Mouse (Mus musculus) limb, embryonic 14.5 days (tissue): ENCODE results near the gene Acsl6. TPM values are rescaled to one million over a fixed set of nuclear protein-coding genes. Genes with fewer than 3 reads are reported as not detected.

Experiments used
- ATAC-seq: fragments of 200-750 bp; cut with Nextera tagmentation; 2 replicates; pipeline ENCODE4 v1.8.0; 2017; ENCODE audit warnings: low read depth, moderate number of reproducible peaks, moderate TSS enrichment; ENCODE audit not compliant: low FRiP score
- DNase-seq: peaks from one replicate; pipeline ENCODE4 v3.0.0-alpha.2; 2015; ENCODE audit warnings: low spot score
- H3K27ac ChIP-seq: fragments of 300-500 bp; sonication (generic); replicated peaks from 2 replicates; pipeline ENCODE4 v1.5.1; 2014; ENCODE audit warnings: low read depth, mild to moderate bottlenecking, low read length, moderate library complexity, mixed read lengths
- H3K27me3 ChIP-seq: fragments of 300-500 bp; sonication (generic); 2 replicates; pipeline ENCODE4 v1.6.1; 2014; ENCODE audit warnings: low read length, mixed read lengths; ENCODE audit not compliant: control insufficient read depth, insufficient read depth
- H3K36me3 ChIP-seq: fragments of 300-500 bp; sonication (generic); 2 replicates; pipeline ENCODE4 v1.6.1; 2014; ENCODE audit warnings: mild to moderate bottlenecking, low read length, moderate library complexity, mixed read lengths; ENCODE audit not compliant: control insufficient read depth, insufficient read depth
- H3K4me1 ChIP-seq: fragments of 300-500 bp; sonication (generic); 2 replicates; pipeline ENCODE4 v1.6.1; 2014; ENCODE audit warnings: antibody characterized with exemption, low read length, mixed read lengths; ENCODE audit not compliant: control insufficient read depth, insufficient read depth
- H3K4me2 ChIP-seq: fragments of 300-500 bp; sonication (generic); replicated peaks from 2 replicates; pipeline ENCODE4 v1.6.1; 2014; ENCODE audit warnings: low read depth, mild to moderate bottlenecking, low read length, moderate library complexity; ENCODE audit not compliant: severe bottlenecking
- H3K4me3 ChIP-seq: fragments of 300-500 bp; sonication (generic); replicated peaks from 2 replicates; pipeline ENCODE4 v1.5.1; 2014; ENCODE audit warnings: low read length
- H3K9ac ChIP-seq: fragments of 300-500 bp; sonication (generic); 2 replicates; pipeline ENCODE4 v1.6.1; 2014; ENCODE audit warnings: mild to moderate bottlenecking, low read depth, low read length, moderate library complexity; ENCODE audit not compliant: severe bottlenecking
- H3K9me3 ChIP-seq: fragments of 300-500 bp; sonication (generic); 2 replicates; pipeline ENCODE4 v1.6.1; 2016; ENCODE audit warnings: low read length; ENCODE audit not compliant: control insufficient read depth
- POLR2A ChIP-seq: fragments of 200-500 bp; IDR thresholded peaks from 2 replicates; pipeline ENCODE4 v1.8.0; 2012; ENCODE audit warnings: inconsistent platforms, mild to moderate bottlenecking, moderate library complexity, borderline replicate concordance; ENCODE audit not compliant: insufficient read depth, insufficient read length; ENCODE audit errors: extremely low read depth
- WGBS: fragments of 180-500 bp; shearing (Covaris S2); extraction: QIAGEN DNeasy Blood & Tissue Kit; methylation state at CpG from one replicate; pipeline ENCODE4 v1.1.7; 2014; 5-methylcytosine and 5-hydroxymethylcytosine counted together
- polyA plus RNA-seq, 2 experiments: library from polyadenylated mRNA; depleted of rRNA in 1 of 2; stranded (reverse) in 1 of 2; unstranded in 1 of 2; fragments of >200 nt; fragmentation: Nextera tagmentation in 1 of 2; extraction: Ambion mirVana in 1 of 2; gene quantifications; 2 replicates each; pipeline versions ENCODE4 v1.2.1 to v1.2.3; 2012 to 2014

Acsl6 gene
- polyA plus RNA-seq (2012; rRNA removed) (0.91 and 1.2 TPM in 2 replicates), polyA plus RNA-seq (2014; fragmentation: Nextera tagmentation; extraction: Ambion mirVana) (0.47 and 0.72 TPM in 2 replicates)

DNA sequence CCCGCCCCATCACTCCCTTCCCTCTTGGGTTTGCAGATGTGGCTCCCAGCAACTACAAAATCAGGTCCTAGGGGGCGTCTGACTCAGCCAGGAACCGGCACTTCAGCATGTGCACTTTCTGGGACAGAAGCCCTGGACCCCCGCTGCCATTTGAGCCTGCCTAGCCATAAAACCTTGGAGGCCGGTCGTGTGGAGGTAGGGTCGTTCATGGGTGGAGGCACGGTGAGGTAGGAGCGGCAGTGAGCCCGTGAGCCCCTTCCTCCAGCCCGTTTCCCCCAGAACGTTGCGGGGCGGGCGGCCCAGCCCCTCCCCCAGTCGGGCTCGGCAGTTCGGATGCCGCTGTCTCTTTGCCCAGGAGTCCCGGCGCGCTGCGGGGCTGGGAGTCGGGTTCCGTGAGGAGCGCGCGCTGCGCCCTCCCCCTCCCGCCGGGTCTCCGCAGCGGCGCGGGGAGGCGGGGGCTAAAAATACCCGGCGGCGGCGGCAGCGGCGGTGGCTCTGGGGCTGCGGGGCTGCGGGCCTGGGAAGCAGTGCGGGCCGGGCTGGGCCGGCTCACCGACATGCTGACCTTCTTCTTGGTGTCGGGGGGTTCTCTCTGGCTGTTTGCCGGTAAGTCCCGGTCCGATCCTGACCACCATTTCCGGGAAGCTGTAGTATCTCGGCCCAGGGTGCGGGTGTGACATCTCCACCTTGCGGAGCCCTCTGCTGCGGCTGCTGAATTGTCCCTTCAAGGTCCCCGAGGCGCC lies at the start of gene Acsl6:
Gene Acsl6, plus strand, starts transcription at position 71 of the 743 bp plus-strand sequence.
- peak within 1 kb of the TSS; percentile 92 for H3K4me2 ChIP-seq
- TF ChIP-seq POLR2A, result no peak
- WGBS, result 2% methylated on average over 31 of the region's 59 CpGs
- no peaks in the 10 kb centered on the region for H3K36me3 ChIP-seq
- no peaks in the 10 kb centered on the region for H3K4me1 ChIP-seq
- H3K9ac ChIP-seq, result peak within 1 kb of the TSS; percentile 26
- peak within 1 kb of the TSS; percentile 43 for H3K4me3 ChIP-seq
- no peak for ATAC-seq
- H3K9me3 ChIP-seq, result no peaks in the 10 kb centered on the region
- H3K27ac ChIP-seq, result no peak within 1 kb of the TSS
- H3K27me3 ChIP-seq, result peaks cover 8% of the 10 kb centered on the region
- DNase-seq, result no peak

DNA sequence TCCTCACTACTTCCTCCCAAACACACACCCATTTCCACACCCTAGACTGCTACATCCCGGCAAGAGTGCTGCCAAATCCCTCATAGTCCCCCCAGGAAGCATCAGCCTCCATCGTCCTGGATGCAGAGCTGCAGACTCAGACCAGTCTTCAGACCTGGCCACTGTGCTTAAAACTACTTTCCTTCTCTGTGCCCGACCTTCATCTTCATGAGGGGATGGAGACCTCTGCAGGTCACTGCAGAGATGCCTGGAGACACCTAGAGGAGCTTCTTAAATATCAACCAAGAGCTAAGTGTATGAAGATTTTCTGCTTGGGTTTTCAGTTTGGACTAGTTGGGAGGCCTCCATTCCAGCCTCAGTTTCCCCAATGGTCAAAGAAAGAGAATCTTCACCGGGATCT lies 49.5 kb upstream of the Acsl6 start:
- no peaks in the 10 kb centered on the region for H3K27me3 ChIP-seq
- no peak overlapping the region for H3K4me2 ChIP-seq
- H3K27ac ChIP-seq, result no peak overlapping the region
- H3K9ac ChIP-seq, result no peak overlapping the region
- ATAC-seq (no peak), DNase-seq (no peak)
- WGBS, result 41% methylated on average over 4 of the region's 4 CpGs
- no peaks in the 10 kb centered on the region for H3K4me1 ChIP-seq
- H3K36me3 ChIP-seq, result no peaks in the 10 kb centered on the region
- TF ChIP-seq POLR2A, result no peak
- no peak overlapping the region for H3K4me3 ChIP-seq
- no peaks in the 10 kb centered on the region for H3K9me3 ChIP-seq

DNA sequence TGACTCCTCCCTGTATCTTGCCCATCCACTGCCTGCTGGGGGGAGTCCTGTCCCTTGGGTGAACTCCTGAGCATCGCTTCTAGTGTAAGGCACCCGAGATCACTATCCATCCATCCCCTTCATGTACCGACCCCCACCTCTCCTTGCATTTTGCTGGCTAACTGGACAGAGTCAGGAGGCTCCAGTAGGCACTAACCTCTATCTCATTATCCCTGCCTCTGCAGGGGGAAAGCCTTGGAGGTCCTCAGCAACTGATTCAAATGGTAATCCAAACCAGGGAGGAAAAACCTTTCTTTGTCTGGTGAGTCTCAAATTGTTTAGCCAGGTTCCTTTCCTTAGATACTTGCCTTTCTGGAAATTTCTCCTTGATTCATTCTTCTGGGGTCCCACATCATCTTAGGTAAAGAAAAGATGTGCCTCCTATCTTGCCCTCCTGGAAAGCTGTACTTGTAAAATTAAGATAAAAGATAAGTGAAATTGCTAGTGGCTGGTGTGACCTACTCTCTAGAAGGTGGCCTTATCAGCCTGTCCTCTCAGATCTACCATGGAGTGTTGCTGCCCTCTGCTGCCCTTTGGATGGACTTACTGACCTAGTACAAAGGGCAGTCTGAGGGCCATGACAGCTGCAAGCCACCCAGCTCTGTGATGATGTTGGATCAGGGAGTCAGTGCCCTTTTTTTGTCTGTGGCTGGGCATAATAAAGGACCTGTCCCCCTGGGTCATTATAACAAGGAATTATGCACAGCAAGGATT lies 46.8 kb upstream of the Acsl6 start:
- Histone ChIP-seq H3K9me3 (no peaks in the 10 kb centered on the region), H3K36me3 (no peaks in the 10 kb centered on the region), H3K27ac (no peak overlapping the region), H3K27me3 (no peaks in the 10 kb centered on the region), H3K9ac (no peak overlapping the region), H3K4me2 (no peak overlapping the region), H3K4me3 (no peak overlapping the region), H3K4me1 (no peaks in the 10 kb centered on the region)
- ATAC-seq, result peak; percentile 60; the same call in 1 of the 2 replicates
- DNase-seq, result peak; percentile 61
- no peak for TF ChIP-seq POLR2A
- WGBS, result 58% methylated on average over 3 of the region's 3 CpGs

DNA sequence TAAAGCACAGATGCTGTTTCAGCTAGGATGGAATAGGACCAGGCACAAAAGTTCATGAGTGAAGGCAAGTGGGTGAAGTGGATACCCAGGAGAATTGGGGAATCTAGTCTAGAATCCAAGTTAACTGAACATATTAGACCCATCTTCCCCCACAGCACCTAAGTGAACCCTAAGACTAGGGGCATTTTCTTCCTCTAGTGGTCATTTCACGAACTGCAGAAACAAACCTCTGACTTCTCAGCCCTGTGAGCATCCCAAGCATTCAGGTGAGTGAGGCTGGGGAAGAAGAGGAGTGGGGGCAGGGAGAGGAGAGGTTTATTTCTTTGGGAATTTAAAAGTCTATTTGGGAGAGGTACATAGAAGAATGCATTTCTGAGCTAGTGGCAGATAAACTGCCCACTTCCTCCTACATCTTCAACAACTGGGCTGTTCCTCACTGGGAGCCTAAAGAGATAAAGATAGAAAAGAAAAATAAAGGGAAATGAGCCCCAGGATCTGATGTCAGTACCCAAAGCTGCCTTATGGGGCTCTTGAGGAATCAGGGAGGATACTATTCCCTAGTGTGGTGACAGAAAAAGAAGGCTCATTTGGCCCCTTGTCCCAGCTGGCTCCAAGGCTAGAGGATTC lies 40.1 kb upstream of the Acsl6 start:
- Histone ChIP-seq H3K4me3 (no peak overlapping the region), H3K4me2 (no peak overlapping the region), H3K4me1 (no peaks in the 10 kb centered on the region), H3K27me3 (no peaks in the 10 kb centered on the region), H3K9me3 (no peaks in the 10 kb centered on the region), H3K27ac (no peak overlapping the region), H3K36me3 (no peaks in the 10 kb centered on the region), H3K9ac (no peak overlapping the region)
- DNase-seq (no peak), ATAC-seq (no peak)
- no peak for TF ChIP-seq POLR2A
- WGBS, result 7% methylated on average over 1 of the region's 1 CpGs

DNA sequence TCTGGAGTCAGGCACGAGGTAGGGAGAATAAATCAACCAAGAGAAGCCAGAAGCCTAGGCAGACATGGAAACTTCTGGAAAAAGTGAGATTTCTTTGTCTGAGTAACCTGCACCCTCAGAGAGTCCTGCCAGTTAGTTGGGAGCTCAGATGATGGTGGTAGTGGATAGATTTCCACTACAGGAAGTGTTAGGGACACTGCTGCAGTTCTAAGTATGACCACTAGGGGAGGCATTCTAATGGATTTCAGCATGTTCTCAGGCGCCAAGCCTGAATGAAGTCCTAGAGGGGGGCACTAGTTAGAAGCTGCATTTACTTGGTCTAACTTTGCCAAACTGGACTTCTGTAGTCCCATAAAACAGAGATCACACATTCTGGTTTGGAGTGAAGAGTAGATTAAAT lies 39.1 kb upstream of the Acsl6 start:
- Histone ChIP-seq H3K27me3 (no peaks in the 10 kb centered on the region), H3K4me1 (no peaks in the 10 kb centered on the region), H3K36me3 (no peaks in the 10 kb centered on the region), H3K27ac (no peak overlapping the region), H3K9me3 (no peaks in the 10 kb centered on the region), H3K4me2 (no peak overlapping the region), H3K4me3 (no peak overlapping the region), H3K9ac (no peak overlapping the region)
- DNase-seq, result peak; percentile 75
- 60% methylated on average over 2 of the region's 2 CpGs for WGBS
- no peak for TF ChIP-seq POLR2A
- no peak for ATAC-seq
